Mouse (Mus musculus): ENCODE data around the gene Hbp1. TPM values are rescaled to one million over a fixed set of nuclear protein-coding genes. Genes with fewer than 3 reads are reported as not detected.

The Hbp1 gene
- 70.4 and 78.0 TPM in 2 replicates for polyA plus RNA-seq (2015; fragmentation: Nextera tagmentation; extraction: Ambion mirVana)

DNA sequence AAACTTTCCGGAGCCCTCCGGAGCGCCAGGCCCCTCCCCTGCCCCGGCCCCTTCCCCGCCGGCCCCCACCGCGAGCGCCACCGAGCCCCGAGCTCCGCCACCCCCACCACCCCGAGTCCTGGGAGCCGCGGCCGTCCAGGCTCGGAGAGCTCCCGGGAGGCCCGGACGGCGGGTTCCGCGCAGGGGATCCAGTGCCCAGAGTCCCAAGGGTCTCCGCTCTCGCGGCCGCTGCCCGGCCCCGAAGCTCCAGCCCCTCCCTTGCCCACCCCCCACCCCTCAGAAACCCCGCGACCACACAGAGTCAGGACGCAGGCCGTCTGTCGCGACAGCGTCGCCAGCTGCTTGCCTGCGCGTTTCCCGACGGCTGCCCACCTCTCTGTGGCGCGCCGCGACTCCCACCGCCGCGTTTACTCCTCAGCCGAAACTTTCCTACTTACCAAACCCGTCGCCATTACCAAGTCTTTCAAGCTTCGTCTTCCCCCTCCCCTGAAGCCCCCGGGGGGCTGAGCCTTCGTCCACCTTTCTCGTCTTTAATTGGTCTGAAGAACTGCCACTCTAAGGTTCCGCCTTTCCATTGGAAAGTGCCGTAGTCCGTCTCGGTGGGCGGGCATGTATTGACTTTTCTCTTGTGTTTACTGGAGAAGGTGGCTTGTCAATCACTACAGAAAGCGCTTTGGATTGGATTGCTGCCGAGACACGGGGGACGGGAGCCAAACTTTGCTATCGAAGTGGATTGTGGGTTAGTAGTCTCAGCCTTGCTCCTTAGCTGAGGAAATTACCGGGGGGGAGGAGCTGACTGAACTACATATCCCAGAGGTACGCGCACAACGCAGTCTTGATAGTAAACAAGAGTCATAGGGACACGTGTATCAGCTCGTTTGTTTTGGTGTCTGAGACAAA is at the start of gene Hbp1:
Gene Hbp1, minus strand, starts transcription at position 777 of the 900 bp plus-strand sequence.
- Histone ChIP-seq H3K27me3 (no peaks in the 10 kb centered on the region), H3K4me3 (replicated peaks) (peak within 1 kb of the TSS; percentile 87), H3K9ac (replicated peaks) (peak within 1 kb of the TSS; percentile 93), H3K27ac (peak within 1 kb of the TSS; percentile 99), H3K36me3 (no peaks in the 10 kb centered on the region), H3K4me2 (replicated peaks) (peak within 1 kb of the TSS; percentile 65), H3K4me1 (replicated peaks) (peaks cover 18% of the 10 kb centered on the region), H3K9me3 (no peaks in the 10 kb centered on the region)
- under 1% methylated on average over 68 of the region's 71 CpGs for WGBS
- peak; percentile 98 for ATAC-seq

DNA sequence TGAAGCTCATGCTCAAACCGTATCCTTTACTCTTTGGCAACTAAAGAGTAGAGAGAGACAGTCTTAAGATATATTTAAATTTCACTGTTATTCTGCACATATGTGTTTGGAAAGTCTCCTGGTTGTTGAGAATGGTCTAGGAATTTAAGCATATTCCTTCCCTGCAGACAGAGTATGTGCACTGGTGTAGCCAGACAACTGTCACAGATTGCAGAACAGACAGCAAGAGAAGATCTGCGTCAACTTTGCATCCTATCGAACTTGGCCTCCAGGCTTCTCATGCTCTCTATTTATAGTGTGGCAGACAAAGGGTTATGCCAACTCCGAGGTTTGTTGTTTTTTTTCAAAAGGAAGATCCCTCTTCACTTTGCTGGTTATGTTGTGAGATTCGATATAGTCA is 48.4 kb upstream of the Hbp1 start:
- 91% methylated on average over 5 of the region's 5 CpGs for WGBS
- H3K4me1 ChIP-seq (replicated peaks), result peaks cover 13% of the 10 kb centered on the region; the same call in 1 of the 2 replicates
- H3K27ac ChIP-seq, result no peak overlapping the region
- H3K9me3 ChIP-seq, result no peaks in the 10 kb centered on the region
- no peak overlapping the region for H3K4me2 ChIP-seq (replicated peaks)
- no peak overlapping the region for H3K9ac ChIP-seq (replicated peaks)
- no peaks in the 10 kb centered on the region for H3K27me3 ChIP-seq
- no peak overlapping the region for H3K4me3 ChIP-seq (replicated peaks)
- H3K36me3 ChIP-seq, result 0 out of 2 replicates have a peak, but pooled peaks cover 2% of the 10 kb centered on the region
- ATAC-seq, result no peak

DNA sequence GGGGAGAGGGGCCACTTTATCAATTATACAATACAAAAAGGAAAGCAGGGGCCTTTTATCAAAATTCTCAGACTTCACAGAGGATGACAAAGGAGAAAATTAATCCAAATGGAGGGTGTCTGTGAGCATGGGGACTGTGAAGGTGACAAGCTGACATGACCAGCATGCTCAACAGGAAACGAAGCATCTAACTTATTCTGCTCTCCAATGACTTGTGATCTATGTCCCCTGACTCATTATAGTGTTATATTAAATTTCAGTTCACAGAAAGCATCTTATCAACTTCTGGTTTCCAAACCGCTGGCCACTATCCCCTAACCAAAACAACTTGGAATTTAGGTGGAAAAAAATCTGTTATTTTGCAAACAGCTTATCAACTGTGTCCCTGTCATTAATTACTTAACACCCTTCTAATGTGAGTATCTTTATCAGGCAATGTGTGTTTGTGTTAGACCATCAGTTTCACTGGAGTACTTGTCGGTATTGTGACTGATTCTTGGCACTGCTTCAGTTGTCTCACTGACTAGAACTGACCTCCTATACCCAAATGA is 47.1 kb upstream of the Hbp1 start:
- Histone ChIP-seq H3K4me1 (replicated peaks) (peaks cover 13% of the 10 kb centered on the region; the same call in 1 of the 2 replicates), H3K27ac (no peak overlapping the region), H3K9ac (replicated peaks) (no peak overlapping the region), H3K36me3 (peaks cover 9% of the 10 kb centered on the region; the same call in 1 of the 2 replicates), H3K4me3 (replicated peaks) (no peak overlapping the region), H3K4me2 (replicated peaks) (no peak overlapping the region), H3K27me3 (no peaks in the 10 kb centered on the region), H3K9me3 (no peaks in the 10 kb centered on the region)
- no peak for ATAC-seq
- WGBS, result 74% methylated on average over 3 of the region's 3 CpGs

DNA sequence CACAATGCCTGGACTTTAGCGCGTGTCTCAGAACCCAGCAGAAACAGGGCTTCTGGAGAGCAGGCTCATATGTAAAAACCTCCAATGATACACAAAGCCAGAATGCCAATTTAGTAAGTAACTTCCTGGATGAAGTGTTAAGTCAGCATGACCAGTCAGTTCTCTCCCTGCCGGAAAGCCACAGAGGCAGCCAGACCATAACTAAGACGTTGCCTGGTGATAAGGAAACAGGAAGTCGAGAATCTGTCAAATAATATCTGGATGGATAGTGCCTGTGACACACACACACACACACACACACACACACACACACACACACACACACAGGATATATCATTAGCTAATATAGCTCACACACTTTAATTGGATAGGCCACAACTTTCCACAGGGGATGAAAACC is 46.5 kb upstream of the Hbp1 start:
- ATAC-seq, result no peak
- Histone ChIP-seq H3K27ac (no peak overlapping the region), H3K36me3 (peaks cover 12% of the 10 kb centered on the region; the same call in 1 of the 2 replicates), H3K4me2 (replicated peaks) (no peak overlapping the region), H3K9me3 (no peaks in the 10 kb centered on the region), H3K27me3 (no peaks in the 10 kb centered on the region), H3K9ac (replicated peaks) (no peak overlapping the region), H3K4me3 (replicated peaks) (no peak overlapping the region), H3K4me1 (replicated peaks) (peaks cover 13% of the 10 kb centered on the region; the same call in 1 of the 2 replicates)
- WGBS, result 85% methylated on average over 5 of the region's 5 CpGs

DNA sequence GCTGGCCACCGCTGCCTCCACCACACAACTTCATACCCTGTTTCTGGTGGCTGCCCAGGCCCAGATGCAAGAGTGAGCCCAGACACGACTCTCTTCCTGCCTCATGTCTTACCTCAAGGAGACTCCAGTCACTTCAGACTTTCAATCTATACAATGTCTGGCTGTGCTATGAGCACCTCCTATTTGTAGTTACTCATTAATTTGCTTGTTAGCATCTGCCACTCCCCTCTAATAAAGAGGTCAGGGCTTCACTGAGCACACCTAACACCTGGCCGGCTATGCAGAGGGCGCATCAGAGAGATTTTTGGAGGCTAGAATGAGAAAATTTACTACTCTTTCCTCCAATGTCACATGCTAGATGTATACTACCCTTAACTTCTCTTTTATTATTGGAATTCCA is 40.2 kb upstream of the Hbp1 start:
- ATAC-seq, result no peak

DNA sequence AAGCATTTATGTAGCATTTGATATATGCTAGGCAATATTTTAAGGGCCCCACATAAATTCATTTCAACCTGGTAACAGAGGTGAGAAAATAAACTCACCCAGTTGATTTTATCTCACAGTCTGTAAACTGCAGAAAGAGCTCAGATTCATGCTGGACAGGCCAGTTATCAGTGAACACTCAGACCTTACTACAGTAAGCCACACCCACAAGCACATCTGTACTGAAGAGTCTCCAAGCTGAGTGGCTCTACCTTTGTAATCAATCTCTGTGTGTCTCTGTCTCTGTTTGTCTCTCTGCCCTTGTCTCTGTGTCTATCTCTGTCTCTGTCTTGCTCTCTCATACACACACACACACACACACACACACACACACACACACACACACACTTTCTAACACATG is 39.4 kb upstream of the Hbp1 start:
- Histone ChIP-seq H3K4me1 (replicated peaks) (peaks cover under 1% of the 10 kb centered on the region; the same call in 1 of the 2 replicates), H3K4me2 (replicated peaks) (no peak overlapping the region), H3K9me3 (no peaks in the 10 kb centered on the region), H3K36me3 (peaks cover 19% of the 10 kb centered on the region), H3K9ac (replicated peaks) (no peak overlapping the region), H3K4me3 (replicated peaks) (no peak overlapping the region), H3K27me3 (no peaks in the 10 kb centered on the region), H3K27ac (no peak overlapping the region)
- no peak for ATAC-seq

More for the DNA sequence above, 40.2 kb upstream of the Hbp1 start:
- no peak overlapping the region for H3K4me3 ChIP-seq (replicated peaks)
- no peaks in the 10 kb centered on the region for H3K27me3 ChIP-seq
- no peak overlapping the region for H3K4me2 ChIP-seq (replicated peaks)
- no peaks in the 10 kb centered on the region for H3K9me3 ChIP-seq
- no peaks in the 10 kb centered on the region for H3K4me1 ChIP-seq (replicated peaks)
- peaks cover 19% of the 10 kb centered on the region for H3K36me3 ChIP-seq
- H3K9ac ChIP-seq (replicated peaks), result no peak overlapping the region
- no peak overlapping the region for H3K27ac ChIP-seq
- 91% methylated on average over 4 of the region's 4 CpGs for WGBS

DNA sequence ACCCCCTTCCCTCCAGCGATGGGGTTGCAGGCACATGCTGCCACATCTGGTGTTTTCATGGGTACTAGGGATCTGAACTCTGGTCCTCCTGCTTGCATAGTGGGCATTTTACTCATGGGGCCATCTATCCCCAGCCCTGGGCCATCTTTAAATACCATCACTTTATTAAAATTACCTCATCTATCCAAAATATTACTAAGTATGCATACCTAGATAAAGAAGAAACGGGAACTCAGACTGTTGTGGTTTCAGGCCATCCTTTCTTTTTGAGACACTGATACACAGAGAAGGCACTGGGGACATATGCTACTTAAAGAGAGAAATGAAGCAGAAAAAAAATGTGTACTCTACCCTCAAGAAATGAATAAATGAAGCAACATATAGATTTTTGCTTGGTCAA is 36.1 kb upstream of the Hbp1 start:
- Histone ChIP-seq H3K27me3 (no peaks in the 10 kb centered on the region), H3K4me1 (replicated peaks) (peaks cover 7% of the 10 kb centered on the region; the same call in 1 of the 2 replicates), H3K36me3 (peaks cover 3% of the 10 kb centered on the region; the same call in 1 of the 2 replicates), H3K9me3 (no peaks in the 10 kb centered on the region), H3K9ac (replicated peaks) (no peak overlapping the region), H3K27ac (no peak overlapping the region), H3K4me2 (replicated peaks) (no peak overlapping the region), H3K4me3 (replicated peaks) (no peak overlapping the region)
- WGBS, result 87% methylated on average over 2 of the region's 2 CpGs
- no peak for ATAC-seq

DNA sequence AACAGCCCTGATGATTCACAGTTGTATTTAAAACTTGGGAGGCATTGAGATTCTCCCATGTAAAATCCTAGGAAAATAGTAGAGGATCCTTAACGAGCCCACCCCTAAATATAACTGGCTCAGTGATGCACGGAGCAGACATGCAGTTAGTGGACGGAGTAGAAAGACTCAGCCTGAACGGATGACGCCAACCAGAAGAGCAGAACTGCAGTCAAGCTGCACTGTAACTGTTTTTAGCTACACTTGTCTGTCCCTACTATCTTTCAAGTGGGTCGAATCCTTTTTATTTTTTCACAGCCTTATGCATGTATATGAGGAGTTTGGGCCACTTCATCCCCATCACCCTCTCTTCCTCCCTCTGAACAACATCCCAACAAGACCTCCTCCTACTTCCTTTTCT is 35.4 kb upstream of the Hbp1 start:
- peaks cover 7% of the 10 kb centered on the region; the same call in 1 of the 2 replicates for H3K4me1 ChIP-seq (replicated peaks)
- H3K9me3 ChIP-seq, result no peaks in the 10 kb centered on the region
- no peak for ATAC-seq
- 95% methylated on average over 6 of the region's 6 CpGs for WGBS
- no peak overlapping the region for H3K9ac ChIP-seq (replicated peaks)
- no peaks in the 10 kb centered on the region for H3K27me3 ChIP-seq
- H3K36me3 ChIP-seq, result no peaks in the 10 kb centered on the region; the same call in 1 of the 2 replicates
- H3K27ac ChIP-seq, result no peak overlapping the region
- no peak overlapping the region for H3K4me3 ChIP-seq (replicated peaks)
- H3K4me2 ChIP-seq (replicated peaks), result no peak overlapping the region

DNA sequence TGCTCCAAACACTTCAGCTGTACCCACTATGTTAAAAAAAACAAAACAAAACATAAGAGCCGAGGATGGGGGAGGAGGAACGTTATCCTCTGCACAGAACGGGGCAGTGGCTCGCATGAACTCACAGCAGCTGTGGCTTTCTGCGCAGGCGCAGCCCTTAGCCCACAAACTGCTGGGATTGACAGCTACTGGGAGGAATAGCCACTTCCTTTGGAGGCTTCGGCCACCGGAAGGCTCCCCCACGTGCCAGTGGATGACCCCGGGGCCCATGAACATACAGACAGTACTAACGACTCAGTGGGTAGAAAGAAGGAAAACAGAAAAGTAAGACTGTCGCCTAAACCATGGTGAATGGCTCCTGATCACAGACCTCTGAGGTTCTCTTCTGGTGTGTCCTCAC is 34.3 kb upstream of the Hbp1 start:
- WGBS, result 82% methylated on average over 12 of the region's 12 CpGs
- H3K4me1 ChIP-seq (replicated peaks), result peaks cover 7% of the 10 kb centered on the region; the same call in 1 of the 2 replicates
- no peak overlapping the region for H3K4me2 ChIP-seq (replicated peaks)
- H3K4me3 ChIP-seq (replicated peaks), result no peak overlapping the region
- H3K9ac ChIP-seq (replicated peaks), result no peak overlapping the region
- no peaks in the 10 kb centered on the region for H3K27me3 ChIP-seq
- H3K9me3 ChIP-seq, result no peaks in the 10 kb centered on the region
- no peak for ATAC-seq
- H3K27ac ChIP-seq, result no peak overlapping the region
- H3K36me3 ChIP-seq, result no peaks in the 10 kb centered on the region; the same call in 1 of the 2 replicates

DNA sequence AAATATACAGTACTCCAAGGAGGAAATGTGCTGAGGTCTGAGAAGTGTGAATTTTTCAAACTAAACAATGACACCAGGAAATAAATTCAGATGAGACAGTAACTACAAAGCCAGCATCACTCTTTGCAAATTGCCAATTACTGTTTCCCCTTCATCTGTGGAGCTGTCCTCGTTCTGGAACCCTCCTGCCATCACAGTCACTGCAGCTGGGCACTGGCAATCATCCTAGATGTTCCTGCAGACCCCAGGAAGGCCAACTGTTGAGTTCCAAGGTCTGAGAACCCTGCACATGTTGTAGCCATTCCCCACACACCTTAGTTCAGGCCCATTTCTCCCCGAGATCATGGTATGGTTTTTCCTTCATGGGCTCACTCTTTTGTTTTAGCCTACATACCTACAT is 33.9 kb upstream of the Hbp1 start:
- peaks cover 7% of the 10 kb centered on the region; the same call in 1 of the 2 replicates for H3K4me1 ChIP-seq (replicated peaks)
- no peak overlapping the region for H3K4me3 ChIP-seq (replicated peaks)
- H3K27me3 ChIP-seq, result no peaks in the 10 kb centered on the region
- no peak overlapping the region for H3K4me2 ChIP-seq (replicated peaks)
- ATAC-seq, result peak; percentile 34; the same call in 1 of the 2 replicates
- H3K27ac ChIP-seq, result no peak overlapping the region
- 59% methylated on average over 2 of the region's 2 CpGs for WGBS
- H3K9me3 ChIP-seq, result no peaks in the 10 kb centered on the region
- H3K9ac ChIP-seq (replicated peaks), result no peak overlapping the region
- no peaks in the 10 kb centered on the region; the same call in 1 of the 2 replicates for H3K36me3 ChIP-seq

DNA sequence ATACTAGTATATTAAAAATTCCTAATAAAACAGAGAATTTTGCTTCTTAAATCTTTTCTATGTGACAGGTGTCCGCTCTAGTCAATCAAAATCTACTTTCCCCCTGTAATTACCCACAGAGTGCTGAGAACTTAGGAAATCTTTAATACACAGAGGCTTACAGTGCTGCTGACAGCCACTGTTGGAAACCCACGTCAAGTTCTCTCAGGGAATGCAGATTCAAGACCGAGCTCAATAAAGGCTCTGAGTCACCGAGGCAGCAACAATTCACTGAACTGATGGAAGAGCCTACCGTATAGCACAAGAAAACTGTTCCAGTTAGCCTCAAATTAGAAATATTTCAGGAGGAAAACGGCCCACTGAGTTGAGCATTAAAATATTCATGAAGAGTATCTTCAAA is 33.4 kb upstream of the Hbp1 start:
- Histone ChIP-seq H3K9ac (replicated peaks) (no peak overlapping the region), H3K9me3 (no peaks in the 10 kb centered on the region), H3K4me3 (replicated peaks) (no peak overlapping the region), H3K4me1 (replicated peaks) (peaks cover 7% of the 10 kb centered on the region; the same call in 1 of the 2 replicates), H3K27me3 (no peaks in the 10 kb centered on the region), H3K36me3 (peaks cover 4% of the 10 kb centered on the region), H3K4me2 (replicated peaks) (no peak overlapping the region), H3K27ac (no peak overlapping the region)
- 69% methylated on average over 6 of the region's 6 CpGs for WGBS
- 0 out of 2 replicates have a peak, but pooled peaks have one; percentile 21 for ATAC-seq

DNA sequence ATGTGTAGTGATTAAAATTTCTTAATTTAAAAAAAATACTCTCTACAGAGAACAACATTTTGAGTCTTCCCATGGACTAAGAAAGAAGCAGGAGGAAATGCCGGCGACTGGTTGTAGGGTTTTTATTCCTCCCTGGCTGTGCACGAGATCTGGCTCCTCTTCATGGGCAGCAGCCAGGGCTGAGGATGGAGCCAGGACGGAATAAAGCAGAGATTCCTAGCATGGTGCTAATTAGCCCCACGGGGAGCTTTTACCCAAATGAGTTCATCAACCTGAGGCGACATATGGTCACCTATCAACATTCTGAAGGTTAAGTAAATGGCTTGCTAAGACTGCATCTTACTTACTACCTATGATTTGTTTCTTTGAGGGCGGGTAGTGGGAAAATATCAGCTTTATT is 32.9 kb upstream of the Hbp1 start:
- no peak overlapping the region for H3K9ac ChIP-seq (replicated peaks)
- 55% methylated on average over 7 of the region's 7 CpGs for WGBS
- no peaks in the 10 kb centered on the region for H3K9me3 ChIP-seq
- H3K27ac ChIP-seq, result no peak overlapping the region
- peaks cover 4% of the 10 kb centered on the region for H3K36me3 ChIP-seq
- ATAC-seq, result no peak
- H3K4me2 ChIP-seq (replicated peaks), result no peak overlapping the region
- no peak overlapping the region for H3K4me3 ChIP-seq (replicated peaks)
- H3K27me3 ChIP-seq, result no peaks in the 10 kb centered on the region
- H3K4me1 ChIP-seq (replicated peaks), result peaks cover 7% of the 10 kb centered on the region; the same call in 1 of the 2 replicates

Measured in midbrain, embryonic 13.5 days (tissue).